Mouse (Mus musculus) NIH3T3 (cell line): ENCODE results near the gene Gm9964.
"Not testable (repeated sequence)": the region's sequence is repeated elsewhere in the genome, so short reads cannot be mapped to it uniquely, and the experiment has no call there.

Source experiments
- DNase-seq: peaks from one replicate; pipeline ENCODE4 v3.0.0-alpha.2; 2012; ENCODE audit warnings: low read depth

Gene Gm9964

DNA sequence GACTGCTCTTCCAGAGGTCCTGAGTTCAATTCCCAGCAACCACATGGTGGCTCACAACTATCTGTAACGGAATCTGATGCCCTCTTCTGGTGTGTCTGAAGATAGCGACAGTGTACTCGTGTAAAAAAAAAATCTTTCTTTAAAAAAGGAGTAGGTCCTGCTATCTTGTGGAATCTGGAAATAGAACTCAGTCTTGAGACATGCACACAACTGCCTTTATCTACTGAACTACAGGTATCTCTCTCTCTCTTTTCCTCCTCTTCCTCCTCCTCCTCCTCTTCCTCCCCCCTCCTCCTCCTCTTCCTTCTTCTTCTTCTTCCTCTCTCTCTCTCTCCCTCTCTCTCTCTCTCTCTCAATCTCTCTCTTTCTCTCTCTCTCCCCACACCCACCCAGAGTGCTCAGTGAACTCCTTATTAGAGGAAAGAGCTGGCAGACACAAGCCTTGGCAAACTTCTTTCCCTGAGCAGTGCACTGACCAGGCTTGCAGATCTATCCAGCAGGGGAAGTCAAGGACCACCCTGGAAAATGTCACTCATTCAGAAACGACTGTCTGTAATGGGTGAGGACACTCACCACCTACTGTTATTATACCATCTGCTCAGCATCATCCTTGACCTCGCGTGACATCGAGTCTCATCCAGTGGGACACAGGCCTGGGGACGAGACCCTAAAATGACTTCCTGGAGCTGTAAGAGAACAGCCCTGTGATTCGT lies 3.2 kb upstream of the Gm9964 start:
- DNase-seq, result peak; percentile 35

GRCm38 (mm10) chr11:79296167-79296566 lies 539 bp downstream of the Gm9964 start:
- DNase-seq, result peak; percentile 73

DNA sequence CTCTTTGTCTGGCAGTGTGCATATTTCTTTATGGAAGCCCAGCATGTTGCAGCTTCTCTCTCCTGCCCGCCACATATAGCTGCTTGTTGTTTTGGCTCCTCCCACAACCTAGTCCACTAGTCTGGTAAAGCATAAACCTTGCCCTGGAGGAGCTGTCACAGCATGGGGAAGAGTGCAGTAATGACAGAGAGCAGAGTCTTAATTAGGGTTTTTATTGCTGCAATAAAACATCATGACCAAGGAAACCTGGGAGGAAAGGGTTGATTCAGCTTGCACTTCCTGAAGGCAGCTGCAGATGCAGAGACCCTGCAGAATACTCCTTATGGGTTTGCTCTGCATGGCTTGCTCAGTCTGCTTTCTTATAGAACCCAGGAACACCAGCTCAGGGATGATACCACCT lies 2.7 kb downstream of the Gm9964 start:
- no peak for DNase-seq

DNA sequence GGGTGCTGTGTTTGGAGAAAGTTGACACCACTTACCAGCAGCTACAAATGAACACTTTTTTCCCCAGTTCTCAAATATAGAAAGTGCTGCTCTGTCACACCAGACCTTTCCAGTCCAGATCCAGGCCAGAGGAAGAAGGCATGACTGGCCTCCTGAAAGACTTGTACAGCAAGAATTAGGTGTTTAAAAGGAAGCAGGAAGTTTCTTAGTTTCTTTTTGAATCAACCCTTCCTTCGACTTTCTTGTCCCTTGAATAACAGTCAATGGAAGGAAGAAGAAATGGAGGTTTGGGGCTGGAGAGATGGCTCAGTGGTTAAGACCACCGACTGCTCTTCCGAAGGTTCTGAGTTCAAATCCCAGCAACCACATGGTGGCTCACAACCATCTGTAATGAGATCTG lies 3.7 kb downstream of the Gm9964 start:
- no peak for DNase-seq

- no peak for DNase-seq
Observed at GRCm38 (mm10) chr11:79292130-79292529, 4.6 kb downstream of the Gm9964 start.

- DNase-seq, result no peak
Observed at GRCm38 (mm10) chr11:79291651-79292050, 5.1 kb downstream of the Gm9964 start.

DNA sequence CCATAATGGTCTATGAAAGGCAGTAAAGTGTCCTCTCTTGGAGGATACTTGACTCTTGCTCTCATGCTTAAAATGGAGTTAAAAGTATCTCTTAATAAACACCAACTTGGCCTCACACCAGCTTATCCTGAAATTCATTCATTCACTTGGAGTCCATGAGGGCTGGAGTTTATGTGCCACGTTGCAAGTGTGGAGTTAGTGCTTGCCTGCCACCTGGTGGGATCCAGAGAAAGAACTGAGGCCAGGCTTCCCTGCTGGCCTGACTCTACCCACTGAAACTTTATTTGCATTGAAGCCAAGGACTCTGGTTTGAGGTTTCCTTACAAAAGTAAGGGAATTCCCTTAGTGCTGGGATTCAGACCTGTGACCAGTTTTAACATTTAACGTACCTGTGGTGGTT lies 6.2 kb downstream of the Gm9964 start:
- DNase-seq, result peak; percentile 91

GRCm38 (mm10) chr11:79288913-79289640 lies 7.6 kb downstream of the Gm9964 start:
- DNase-seq, result no peak

- no peak for DNase-seq
Observed at GRCm38 (mm10) chr11:79288278-79288843, 8.3 kb downstream of the Gm9964 start.

- peak; percentile 49 for DNase-seq
Observed at GRCm38 (mm10) chr11:79287447-79287846, 9.3 kb downstream of the Gm9964 start.

- DNase-seq, result no peak
Observed at GRCm38 (mm10) chr11:79286305-79286799, 10.4 kb downstream of the Gm9964 start.

DNA sequence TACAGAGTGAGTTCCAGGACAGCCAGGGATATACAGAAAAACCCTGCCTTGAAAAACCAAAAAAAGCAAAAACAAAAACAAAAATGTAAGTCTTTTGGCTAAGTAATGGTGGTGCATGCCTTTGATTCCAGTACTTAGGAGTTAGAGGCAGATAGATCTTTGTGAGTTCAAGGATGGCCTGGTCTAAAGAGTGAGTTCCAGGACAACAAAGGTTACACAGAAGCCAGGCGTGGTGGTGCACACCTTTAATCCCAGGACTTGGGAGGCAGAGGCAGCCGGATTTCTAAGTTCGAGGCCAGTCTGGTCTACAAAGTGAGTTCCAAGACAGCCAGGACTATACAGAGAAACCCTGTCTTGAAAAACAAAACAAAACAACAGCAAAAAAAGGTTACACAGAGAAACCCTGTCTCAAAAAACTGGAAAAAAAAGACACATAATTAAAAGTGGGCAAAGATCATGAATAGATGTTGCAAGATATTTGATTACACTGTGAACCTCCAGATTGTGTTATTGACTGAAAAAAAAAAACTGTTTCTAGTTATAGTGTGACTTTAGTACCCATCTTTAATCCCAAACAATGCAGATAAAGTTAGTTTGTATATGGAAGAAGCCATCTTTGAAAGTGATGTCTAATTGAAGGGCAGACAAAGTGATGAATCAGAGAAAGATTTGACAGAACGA lies 13.2 kb downstream of the Gm9964 start:
- DNase-seq, result no peak

- DNase-seq, result no peak
Observed at GRCm38 (mm10) chr11:79281396-79281795, 15.3 kb downstream of the Gm9964 start.

DNA sequence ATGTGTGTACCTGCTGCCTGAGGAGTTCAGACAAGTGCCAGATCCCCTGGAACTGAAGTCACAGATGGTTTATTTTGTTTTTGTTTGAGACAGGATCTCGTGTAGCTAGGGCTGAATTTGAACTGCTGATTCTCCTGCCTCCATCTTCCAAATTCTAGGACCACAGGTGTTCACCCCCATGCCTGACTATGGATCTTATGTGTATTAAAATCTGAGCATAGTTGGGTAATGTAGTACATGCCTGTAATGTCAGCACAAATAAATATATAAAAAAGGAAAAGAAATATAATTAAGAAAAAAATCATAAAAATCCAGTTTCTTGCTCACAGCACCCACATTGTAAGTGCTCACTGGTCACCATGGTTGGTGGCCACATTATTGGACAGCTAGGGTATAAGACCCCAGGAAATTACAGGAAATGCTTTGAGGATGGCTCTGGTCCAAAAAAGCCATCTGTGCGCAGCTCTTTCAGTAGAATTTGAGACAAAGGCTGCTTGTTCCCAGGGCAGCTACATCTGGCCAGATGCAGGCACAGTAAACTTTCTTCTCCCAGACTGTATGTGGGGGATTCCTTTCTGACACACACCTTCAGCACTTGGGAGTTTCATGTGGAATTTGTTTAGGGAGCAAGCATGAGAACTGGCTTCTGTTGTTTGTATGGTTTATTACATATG lies 16.8 kb downstream of the Gm9964 start:
- DNase-seq, result peak; percentile 60

- DNase-seq, result no peak
Observed at GRCm38 (mm10) chr11:79273757-79274156, 22.9 kb downstream of the Gm9964 start.

DNA sequence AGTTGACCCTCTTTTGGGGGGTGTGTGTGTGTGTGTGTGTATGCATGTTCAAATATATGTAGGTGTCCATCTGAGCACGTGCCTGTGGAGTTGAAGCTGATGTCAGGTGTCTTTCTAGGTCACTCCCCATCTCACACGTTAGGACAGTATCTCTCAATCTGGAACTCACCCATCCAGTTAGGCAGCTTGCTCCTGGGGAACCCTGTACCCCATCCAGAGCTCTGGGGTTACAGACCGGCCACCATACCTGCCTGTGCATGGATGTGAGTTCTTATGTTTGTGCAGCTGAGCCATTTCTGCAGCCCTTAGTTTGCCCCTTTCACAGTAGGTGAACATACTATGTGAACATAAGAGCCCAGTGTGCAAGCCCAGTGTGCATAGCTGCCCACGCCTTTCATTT lies 23.7 kb downstream of the Gm9964 start:
- DNase-seq, result no peak

GRCm38 (mm10) chr11:79267171-79267570 lies 29.5 kb downstream of the Gm9964 start:
- DNase-seq, result peak; percentile 57

GRCm38 (mm10) chr11:79264376-79264775 lies 32.3 kb downstream of the Gm9964 start:
- DNase-seq, result peak; percentile 55

DNA sequence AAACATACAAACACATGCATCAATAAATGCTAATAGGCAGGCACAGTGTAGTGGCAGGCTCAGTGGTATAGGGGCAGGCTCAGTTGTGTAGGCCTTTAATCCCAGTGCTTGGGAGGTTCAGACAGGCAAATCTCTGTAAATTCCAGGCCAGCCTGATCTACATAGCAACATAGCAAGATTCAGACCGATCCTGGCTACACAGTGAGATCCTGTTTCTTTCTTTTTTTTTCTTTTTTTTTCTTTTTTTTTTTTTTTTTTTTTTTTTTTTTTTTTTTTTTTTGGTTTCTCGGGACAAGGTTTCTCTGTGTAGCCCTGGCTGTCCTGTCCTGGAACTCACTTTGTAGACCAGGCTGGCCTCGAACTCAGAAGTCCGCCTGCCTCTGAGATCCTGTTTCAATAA lies 36.6 kb downstream of the Gm9964 start:
- DNase-seq, result not testable (repeated sequence)

DNA sequence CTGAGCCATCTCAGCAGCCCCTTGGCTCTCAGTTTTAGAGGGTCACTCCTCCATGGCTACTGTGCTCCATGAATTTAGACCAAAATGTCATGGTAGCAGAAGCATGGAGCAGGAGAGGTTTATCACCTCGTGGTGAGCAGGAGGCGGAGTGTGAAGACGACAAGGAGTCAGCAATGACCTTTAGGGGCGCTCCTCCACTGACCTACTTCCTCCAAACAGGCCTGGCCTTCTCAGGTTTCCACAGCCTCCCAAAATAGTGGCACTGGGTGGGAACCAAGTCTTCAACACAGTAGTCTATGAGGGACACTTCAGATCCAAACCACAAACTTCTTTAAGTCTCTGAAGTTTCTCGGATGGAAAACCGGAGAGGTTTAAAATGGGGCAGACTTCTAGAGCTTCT lies 38.0 kb downstream of the Gm9964 start:
- no peak for DNase-seq

- peak; percentile 96 for DNase-seq
Observed at GRCm38 (mm10) chr11:79254391-79255098, 42.2 kb downstream of the Gm9964 start, which contains the start of gene Wsb1. Gene Wsb1 (minus strand): TSS chr11:79254671.
